Mouse (Mus musculus) gastrocnemius, postnatal 36 days (tissue): ENCODE measurements at regions not wholly inside any gene's neighbourhood (a gene's known extent, or its start where the extent isn't known, plus 50 kb on each side); places are given as distances from the start of the nearest gene placed in this dataset.

Experiments
- DNase-seq, 2 experiments: peaks; one replicate each; pipeline ENCODE4 v3.0.0; 2022
- intact Hi-C: fragments of 180-260 bp; cut with DNase I; formaldehyde crosslinking; loops from one replicate; pipeline ENCODE4 v1.15.1; 2025

DNA sequence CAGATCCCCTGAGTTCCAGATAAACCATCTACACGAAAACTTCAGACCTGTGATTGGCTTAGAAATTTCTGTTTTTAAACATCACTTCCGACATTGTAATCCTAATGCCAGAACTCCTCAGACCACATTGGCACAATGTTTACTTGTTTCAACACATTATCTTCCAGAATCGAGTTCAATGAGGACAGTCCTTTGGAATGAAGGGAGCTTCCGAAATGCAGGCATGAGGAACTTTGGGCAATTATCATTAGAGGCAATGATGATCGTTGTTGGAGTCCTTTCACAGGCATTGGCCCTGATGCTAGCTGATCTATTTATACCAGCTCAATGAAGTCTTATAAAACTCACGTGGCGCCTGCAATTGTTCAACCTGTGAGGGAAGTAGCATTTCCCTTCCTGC lies 258.4 kb upstream of the Maf start:
- intact Hi-C loops = no loop called here
- no peak for DNase-seq

GRCm38 (mm10) chr8:115955371-115955770 lies 247.8 kb upstream of the Maf start:
- intact Hi-C loops = no loop called here
- DNase-seq = no peak

GRCm38 (mm10) chr8:115953783-115954470 lies 246.3 kb upstream of the Maf start:
- no peak for DNase-seq
- intact Hi-C loops = no loop called here

GRCm38 (mm10) chr8:115952496-115952895 lies 244.9 kb upstream of the Maf start:
- intact Hi-C loops = no loop called here
- DNase-seq = no peak

GRCm38 (mm10) chr8:115948916-115949315 lies 241.3 kb upstream of the Maf start:
- intact Hi-C loops = no loop called here

GRCm38 (mm10) chr8:115948036-115948435 lies 240.4 kb upstream of the Maf start:
- intact Hi-C loops = no loop called here
- no peak for DNase-seq

More at GRCm38 (mm10) chr8:115948916-115949315, 241.3 kb upstream of the Maf start:
- no peak for DNase-seq

DNA sequence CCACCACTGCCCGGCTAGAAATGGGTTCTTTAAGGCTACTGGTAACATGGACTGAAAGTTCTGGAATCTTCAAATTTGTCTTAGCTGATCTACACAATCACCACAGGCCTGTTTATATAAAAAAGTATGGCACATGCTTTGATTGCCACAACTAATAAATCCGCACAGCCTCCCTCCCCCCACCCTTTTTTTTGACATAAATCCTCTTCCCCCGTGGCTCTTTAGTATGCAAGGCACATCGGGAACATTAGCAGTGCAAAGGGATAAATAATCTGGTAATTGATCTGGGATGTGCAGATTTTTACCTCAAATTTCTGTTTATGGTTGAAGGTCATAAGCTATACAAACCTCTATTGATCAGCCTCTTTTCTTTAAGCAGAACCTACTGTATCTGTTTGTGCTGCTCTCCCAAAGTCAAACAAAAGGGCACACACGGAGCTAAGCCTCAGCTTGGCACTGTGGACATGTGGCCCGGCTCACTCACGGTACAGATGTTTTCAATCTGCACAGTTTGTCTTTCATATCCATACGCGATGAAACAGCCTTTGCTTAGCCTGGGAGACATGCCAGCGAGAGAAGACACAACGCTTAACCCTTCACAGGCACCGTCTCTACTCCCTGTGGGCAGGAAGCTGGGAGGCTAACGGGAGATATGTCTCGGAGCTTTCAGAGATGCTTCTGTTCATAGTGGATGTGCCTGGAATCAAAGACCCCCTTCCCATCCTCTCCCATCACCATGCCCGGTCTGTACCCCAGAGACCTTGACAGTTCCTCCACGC lies 235.3 kb upstream of the Maf start:
- intact Hi-C loops = no loop called here
- peak; percentile 4 to 12 for DNase-seq

DNA sequence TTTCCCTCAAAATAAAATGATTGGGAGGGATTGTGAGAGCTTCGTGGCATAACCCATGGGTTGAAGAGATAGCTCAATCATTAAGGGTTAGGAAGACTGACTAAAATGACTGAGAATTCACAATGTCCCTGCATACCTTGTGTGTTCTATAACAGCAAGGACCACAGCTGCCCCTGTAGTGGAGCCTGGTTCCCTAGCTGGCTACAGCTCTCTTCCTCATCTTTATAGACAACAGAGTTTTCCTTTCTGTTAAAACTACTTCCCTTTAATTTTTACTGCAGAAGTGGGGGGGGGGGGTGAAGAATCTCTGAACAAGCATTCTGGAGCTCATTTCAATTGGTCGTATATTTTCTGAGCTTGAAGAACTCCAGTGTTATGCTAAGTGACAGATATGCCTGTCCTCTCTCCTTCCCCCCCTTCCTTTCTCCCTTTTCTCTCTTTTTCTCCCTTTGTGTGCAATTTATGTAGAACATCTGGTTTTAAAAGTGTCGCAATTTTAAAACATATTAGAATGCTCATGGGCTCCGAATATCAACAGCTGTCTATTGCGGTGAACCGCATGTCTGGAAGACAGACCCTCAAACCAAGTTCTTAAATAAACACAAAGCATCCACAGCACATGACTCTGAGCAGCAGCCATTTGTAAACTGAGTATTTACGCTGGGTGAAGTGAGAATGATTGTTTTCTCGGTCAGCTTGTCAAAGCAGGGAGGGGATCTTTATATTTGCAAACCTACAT lies 222.0 kb upstream of the Maf start:
- intact Hi-C loops = no loop called here
- DNase-seq = no peak

DNA sequence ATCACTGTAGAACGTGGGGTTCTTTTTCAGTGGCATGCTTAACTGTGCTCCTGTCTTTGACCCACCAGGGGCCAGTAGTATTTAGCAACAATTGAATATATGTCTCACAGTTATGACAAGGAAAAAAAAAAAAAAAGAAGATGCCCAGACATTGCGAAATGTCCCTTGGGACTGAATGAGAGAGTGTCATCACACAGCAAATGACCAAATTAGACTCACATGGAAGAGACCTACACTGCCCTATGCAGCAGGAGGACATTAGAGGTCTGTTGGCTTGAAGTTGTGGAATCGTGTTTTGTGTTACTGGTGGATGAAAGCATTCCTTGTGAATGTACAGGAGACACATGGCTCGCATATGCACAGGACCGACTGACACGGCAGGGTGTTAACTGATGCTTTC lies 214.3 kb upstream of the Maf start:
- intact Hi-C loops = no loop called here
- DNase-seq = no peak

GRCm38 (mm10) chr8:115906650-115907049 lies 199.1 kb upstream of the Maf start:
- intact Hi-C loops = no loop called here
- no peak for DNase-seq

DNA sequence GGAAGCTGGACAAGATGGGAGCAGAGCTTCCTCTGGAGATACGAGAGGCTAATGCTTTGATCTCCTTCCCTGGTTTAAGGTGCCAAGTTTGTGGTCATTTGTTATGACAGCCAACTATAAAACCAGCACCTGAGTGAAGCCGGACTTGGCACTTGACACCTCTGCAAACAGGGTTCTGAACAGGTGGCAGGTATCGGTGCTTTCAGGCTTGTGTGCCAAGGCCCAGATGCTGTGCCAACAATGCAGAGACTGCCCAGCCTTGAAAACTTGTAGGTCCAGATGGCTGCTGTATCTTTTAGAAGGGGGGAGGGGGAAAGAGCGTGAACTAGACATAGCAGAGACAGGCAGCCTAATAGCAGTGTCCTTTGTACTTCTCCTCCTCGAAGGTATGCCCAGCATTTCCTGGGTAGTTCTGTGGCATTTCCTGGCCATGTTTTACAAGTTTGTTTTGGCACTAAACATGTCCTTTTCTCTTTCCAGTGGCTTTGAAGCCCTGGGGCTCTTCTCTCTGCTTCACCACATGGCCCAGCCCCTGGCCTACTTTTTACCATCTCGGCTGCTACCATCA lies 196.3 kb upstream of the Maf start:
- intact Hi-C loops = no loop called here
- no peak for DNase-seq

GRCm38 (mm10) chr8:115897521-115898178 lies 190.1 kb upstream of the Maf start:
- DNase-seq = no peak
- intact Hi-C loops = no loop called here

GRCm38 (mm10) chr8:115897086-115897485 lies 189.5 kb upstream of the Maf start:
- no peak for DNase-seq
- intact Hi-C loops = no loop called here

DNA sequence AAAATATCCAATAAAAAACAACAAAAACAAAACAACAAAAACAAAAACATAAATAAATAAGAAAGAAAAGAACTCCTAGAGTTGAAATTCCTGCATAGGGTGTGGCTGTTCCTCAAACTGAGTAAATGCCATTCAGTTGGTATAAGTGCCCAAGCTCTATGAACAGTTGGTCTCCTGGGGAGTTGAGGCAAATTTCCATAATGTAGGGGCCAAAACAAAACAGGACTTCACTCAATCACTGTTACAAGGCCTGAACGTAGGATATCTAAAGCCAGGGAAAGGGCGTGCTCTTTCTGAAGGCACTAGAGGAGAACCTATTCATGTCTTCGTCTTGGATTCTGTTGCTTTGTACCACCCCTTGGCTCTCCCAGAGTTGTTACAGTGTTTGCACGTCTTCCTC lies 188.5 kb upstream of the Maf start:
- no peak for DNase-seq
- intact Hi-C loops = no loop called here

GRCm38 (mm10) chr8:115888278-115888677 lies 180.7 kb upstream of the Maf start:
- intact Hi-C loops = no loop called here

DNA sequence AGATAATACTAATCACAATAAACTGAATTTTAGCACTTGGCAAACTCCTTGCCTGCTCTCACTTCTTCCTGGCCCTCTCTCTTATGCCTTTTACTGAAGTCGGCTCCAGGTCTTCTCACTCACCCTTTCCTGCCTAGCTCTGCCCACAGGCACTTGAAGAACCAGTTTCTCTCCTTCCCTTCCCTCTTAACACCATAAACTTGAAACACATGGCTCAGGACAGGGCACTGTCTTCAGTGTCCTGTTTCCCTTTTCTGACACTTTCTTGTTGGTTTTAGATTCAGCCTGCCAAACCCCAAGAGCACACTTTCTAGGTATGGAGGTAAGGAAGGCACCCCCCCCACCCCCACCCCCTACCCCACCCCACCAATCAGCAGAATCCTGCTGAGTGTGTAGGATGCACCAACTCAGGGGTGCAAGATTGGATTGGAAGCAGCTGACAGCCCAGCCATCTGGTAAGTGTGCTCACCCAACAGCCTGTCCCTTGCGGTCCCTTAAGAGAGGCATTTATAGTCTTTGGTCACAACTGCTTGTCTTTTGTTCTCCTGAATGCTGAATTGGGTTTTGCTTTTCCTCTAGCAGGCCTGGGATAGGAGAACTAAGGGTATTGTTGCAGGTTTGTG lies 177.6 kb upstream of the Maf start:
- no peak for DNase-seq

More at GRCm38 (mm10) chr8:115888278-115888677, 180.7 kb upstream of the Maf start:
- no peak for DNase-seq

GRCm38 (mm10) chr8:115883808-115884207 lies 176.2 kb upstream of the Maf start:
- intact Hi-C loops = no loop called here
- no peak for DNase-seq

More for the DNA sequence above, 177.6 kb upstream of the Maf start:
- intact Hi-C loops = no loop called here

DNA sequence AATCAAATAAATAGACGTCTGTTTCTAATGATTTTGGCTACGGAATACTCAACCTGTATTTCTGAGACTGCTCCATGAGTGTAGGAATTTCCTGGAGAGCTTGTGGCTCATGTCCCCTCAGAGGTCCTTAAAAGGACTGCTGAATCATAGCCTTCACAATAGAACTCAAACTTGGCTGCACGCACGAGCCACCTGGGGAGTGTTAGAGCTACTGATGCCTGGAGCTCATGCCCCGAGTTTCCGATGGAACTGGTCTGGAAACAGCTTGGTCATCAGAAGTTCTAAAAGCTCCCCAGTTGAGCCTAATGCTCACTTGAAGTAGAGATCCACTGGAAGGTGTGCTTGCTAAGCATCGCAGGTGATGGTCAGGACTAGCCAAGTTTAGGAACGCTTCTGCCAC lies 174.3 kb upstream of the Maf start:
- no peak for DNase-seq
- intact Hi-C loops = no loop called here

DNA sequence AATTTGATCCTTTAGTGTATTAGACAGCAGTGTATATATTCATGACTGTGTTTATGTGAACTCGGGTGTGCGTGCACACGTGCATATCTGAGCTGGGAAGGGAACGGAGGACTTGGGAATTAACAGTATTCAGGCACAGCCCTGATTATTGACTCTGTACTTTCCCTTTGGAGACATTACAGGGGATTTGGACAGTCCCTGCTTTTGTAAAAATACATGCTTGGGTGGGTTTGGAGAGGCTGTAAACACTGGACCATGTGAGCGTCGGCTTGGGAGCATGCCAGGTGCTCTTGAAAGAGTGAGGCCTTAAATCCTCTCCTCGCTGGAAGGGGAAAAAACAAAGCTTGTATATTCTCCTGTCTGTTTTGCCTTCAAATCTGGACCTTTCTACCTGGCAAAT lies 167.2 kb upstream of the Maf start:
- intact Hi-C loops = no loop called here
- no peak for DNase-seq

GRCm38 (mm10) chr8:115871381-115871780 lies 163.8 kb upstream of the Maf start:
- DNase-seq = no peak
- intact Hi-C loops = no loop called here
